Mouse (Mus musculus) liver, adult 2 months (tissue): ENCODE measurements around the gene Mcat. TPM values are rescaled to one million over a fixed set of nuclear protein-coding genes. Genes with fewer than 3 reads are reported as not detected.
A peak's percentile ranks its signal among the peaks of the same experiment; 100 is the strongest.
"Not testable (repeated sequence)": the region's sequence is repeated elsewhere in the genome, so short reads cannot be mapped to it uniquely, and the experiment has no call there.

Experiments
- DNase-seq: peaks from one replicate; pipeline ENCODE4 v3.0.0-alpha.2; 2011; ENCODE audit warnings: low read depth, low spot score; ENCODE audit errors: extremely low read depth
- H3K27ac ChIP-seq: fragments of 200-500 bp; replicated peaks from 2 replicates; pipeline ENCODE4 v1.5.1; 2012; ENCODE audit warnings: low read depth, mild to moderate bottlenecking, control low read depth, inconsistent platforms, low read length; ENCODE audit not compliant: insufficient read depth
- H3K27me3 ChIP-seq: fragments of 200-500 bp; 2 replicates; pipeline ENCODE4 v1.6.1; 2012; ENCODE audit warnings: mild to moderate bottlenecking, moderate library complexity, low read length, inconsistent platforms; ENCODE audit not compliant: control insufficient read depth, insufficient read depth
- H3K36me3 ChIP-seq: fragments of 200-500 bp; 2 replicates; pipeline ENCODE4 v1.6.1; 2012; ENCODE audit warnings: low read length, inconsistent platforms; ENCODE audit not compliant: control insufficient read depth, insufficient read depth
- H3K4me1 ChIP-seq: fragments of 200-500 bp; 2 replicates; pipeline ENCODE4 v1.6.1; 2011; ENCODE audit warnings: low read length; ENCODE audit not compliant: control insufficient read depth, insufficient read depth
- H3K4me3 ChIP-seq: fragments of 200-500 bp; 2 replicates; pipeline ENCODE4 v1.5.1; 2011; ENCODE audit warnings: low read depth, mild to moderate bottlenecking, control low read depth, low read length, moderate library complexity; ENCODE audit not compliant: insufficient read depth
- H3K79me2 ChIP-seq: fragments of 200-500 bp; 2 replicates; pipeline ENCODE4 v1.6.1; 2012; ENCODE audit warnings: inconsistent platforms, mild to moderate bottlenecking, low read length, moderate library complexity; ENCODE audit not compliant: control insufficient read depth, insufficient read depth
- H3K9ac ChIP-seq: fragments of 200-500 bp; 2 replicates; pipeline ENCODE4 v1.6.1; 2012; ENCODE audit warnings: low read depth, mild to moderate bottlenecking, control low read depth, inconsistent platforms, low read length
- CTCF ChIP-seq: fragments of 200-500 bp; IDR thresholded peaks from 2 replicates; pipeline ENCODE4 v1.5.1; 2011; ENCODE audit warnings: low read depth, low read length, control low read depth
- POLR2A ChIP-seq: fragments of 200-500 bp; IDR thresholded peaks from 2 replicates; pipeline ENCODE4 v1.6.1; 2011; ENCODE audit warnings: low read length, control low read depth; ENCODE audit not compliant: insufficient read depth; ENCODE audit errors: extremely low read depth
- WGBS: fragments of 180-500 bp; shearing (Covaris S2); methylation state at CpG from one replicate; pipeline ENCODE4 v1.1.7; 2018; 5-methylcytosine and 5-hydroxymethylcytosine counted together
- polyA plus RNA-seq: library from polyadenylated mRNA; depleted of rRNA; stranded (reverse); fragments of >200 nt; gene quantifications from 2 replicates; pipeline ENCODE4 v1.2.3, GENCODE M21; 2012
- total RNA-seq: library from RNA; depleted of rRNA; stranded (reverse); fragments of >200 nt; gene quantifications from 2 replicates; pipeline ENCODE4 v1.2.3, GENCODE M21; 2014

Gene Mcat
- total and polyA plus RNA-seq, 2 experiments, result 25.9 to 29.3 TPM

DNA sequence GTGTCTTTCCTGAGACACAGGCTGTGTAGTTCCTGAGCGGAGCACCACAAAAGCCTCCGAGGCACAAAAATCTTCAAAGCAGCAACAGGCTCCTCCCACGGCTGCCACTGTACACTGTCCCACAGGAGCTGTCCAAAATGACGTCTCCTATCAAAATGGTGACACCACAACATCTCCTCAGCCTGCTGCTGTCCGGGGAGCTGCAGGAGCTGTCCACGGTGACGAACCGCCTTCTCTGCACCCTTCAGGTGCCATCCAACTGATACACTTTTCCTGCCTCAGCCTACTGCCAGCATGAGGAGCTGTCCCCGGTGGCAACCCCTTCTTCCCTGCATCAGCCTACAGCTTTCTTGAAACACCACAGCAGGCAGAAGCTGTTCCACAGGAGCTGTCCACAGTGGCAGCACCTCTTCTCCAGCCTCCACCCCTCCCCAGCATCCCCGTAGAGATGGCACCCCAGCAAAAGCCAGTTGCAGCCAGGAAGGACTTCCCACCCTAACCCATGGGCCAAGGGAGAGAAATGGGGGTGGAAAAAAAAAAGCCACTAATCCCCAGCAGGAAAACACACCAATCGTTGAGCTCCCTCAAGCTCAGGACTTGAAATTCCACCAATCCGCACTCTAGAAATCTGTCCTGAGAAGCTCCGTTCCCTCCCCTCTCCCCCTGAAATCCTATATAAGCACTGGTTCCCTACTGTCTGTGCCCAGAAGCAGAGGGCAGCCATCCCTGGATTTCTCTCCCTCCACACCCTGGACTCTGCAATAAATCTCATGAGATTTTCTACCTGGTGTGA lies 50.9 kb downstream of the Mcat start:
- no peak overlapping the region for H3K27ac ChIP-seq
- no peaks in the 10 kb centered on the region for H3K27me3 ChIP-seq
- no peaks in the 10 kb centered on the region for H3K79me2 ChIP-seq
- no peak overlapping the region for H3K4me3 ChIP-seq
- no peaks in the 10 kb centered on the region for H3K4me1 ChIP-seq
- DNase-seq, result no peak
- no peak overlapping the region for H3K9ac ChIP-seq
- H3K36me3 ChIP-seq, result no peaks in the 10 kb centered on the region
- WGBS, result 62% methylated on average over 13 of the region's 13 CpGs
- TF ChIP-seq CTCF, result no peak
- no peak for TF ChIP-seq POLR2A

- Histone ChIP-seq H3K27me3 (no peaks in the 10 kb centered on the region), H3K9ac (peak within 1 kb of the TSS; percentile 48), H3K79me2 (no peaks in the 10 kb centered on the region), H3K27ac (no peak within 1 kb of the TSS), H3K4me3 (peak within 1 kb of the TSS; percentile 38), H3K4me1 (no peaks in the 10 kb centered on the region), H3K36me3 (no peaks in the 10 kb centered on the region)
- TF ChIP-seq CTCF, result no peak
- TF ChIP-seq POLR2A, result 0 out of 2 replicates have a peak, but pooled peaks have one; percentile 14
- 10% methylated on average over 41 of the region's 41 CpGs for WGBS
- DNase-seq, result peak; percentile 84
Observed at GRCm38 (mm10) chr15:83510805-83511405, 52.7 kb downstream of the Mcat start, which contains the start of gene Ttll1. TSS of gene Ttll1 (minus strand) at chr15:83510893.

DNA sequence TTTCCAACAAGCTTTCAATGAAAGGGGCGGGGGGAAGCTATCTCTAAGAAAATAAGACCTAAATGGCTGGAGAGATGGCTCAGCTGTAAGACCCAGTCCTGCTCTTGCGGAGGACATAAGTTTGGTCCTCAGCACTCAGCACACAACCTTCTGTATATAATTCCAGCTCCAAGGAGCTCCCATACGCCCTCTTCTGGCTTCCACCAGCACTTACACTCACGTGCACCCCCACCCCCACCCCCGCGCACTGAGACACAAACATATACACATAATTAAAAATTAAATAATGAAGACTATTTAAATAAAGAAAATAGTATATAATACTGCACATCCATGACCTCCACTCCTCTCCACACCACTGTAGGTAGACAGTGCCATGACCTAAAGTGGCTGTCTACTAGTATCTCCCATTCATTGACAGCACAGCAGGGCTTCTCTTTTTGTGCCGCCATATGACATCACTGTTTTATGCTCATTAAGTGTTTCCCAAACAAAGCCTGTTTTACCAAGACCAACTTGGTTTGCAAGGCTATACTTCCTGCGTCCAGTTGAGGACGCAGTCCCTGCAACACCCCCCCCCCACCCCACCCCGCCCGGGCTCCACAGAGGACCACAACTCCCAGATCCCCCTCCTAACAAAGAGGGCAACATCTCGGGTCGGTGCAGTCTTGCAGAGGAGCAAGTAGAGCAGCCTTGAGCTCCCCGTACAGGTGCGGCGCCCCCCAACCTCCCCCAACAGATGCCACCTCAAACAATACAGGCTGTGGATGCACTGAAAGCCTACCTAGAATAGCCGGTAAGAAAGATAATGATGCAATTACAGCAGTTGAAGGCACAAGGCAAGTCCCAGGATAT lies 53.4 kb downstream of the Mcat start:
- Histone ChIP-seq H3K27ac (no peak overlapping the region), H3K9ac (peak overlapping the region; percentile 48), H3K79me2 (no peaks in the 10 kb centered on the region), H3K36me3 (no peaks in the 10 kb centered on the region), H3K27me3 (no peaks in the 10 kb centered on the region), H3K4me3 (peak overlapping the region; percentile 38), H3K4me1 (no peaks in the 10 kb centered on the region)
- no peak for DNase-seq
- WGBS, result 31% methylated on average over 17 of the region's 17 CpGs
- TF ChIP-seq POLR2A, result no peak
- TF ChIP-seq CTCF, result no peak

GRCm38 (mm10) chr15:83501483-83501882 lies 62.1 kb downstream of the Mcat start:
- H3K27me3 ChIP-seq, H3K9ac ChIP-seq, H3K36me3 ChIP-seq, DNase-seq, H3K79me2 ChIP-seq, H3K27ac ChIP-seq, H3K4me3 ChIP-seq, H3K4me1 ChIP-seq: not testable (repeated sequence)
- WGBS, result 73% methylated on average over 6 of the region's 6 CpGs

DNA sequence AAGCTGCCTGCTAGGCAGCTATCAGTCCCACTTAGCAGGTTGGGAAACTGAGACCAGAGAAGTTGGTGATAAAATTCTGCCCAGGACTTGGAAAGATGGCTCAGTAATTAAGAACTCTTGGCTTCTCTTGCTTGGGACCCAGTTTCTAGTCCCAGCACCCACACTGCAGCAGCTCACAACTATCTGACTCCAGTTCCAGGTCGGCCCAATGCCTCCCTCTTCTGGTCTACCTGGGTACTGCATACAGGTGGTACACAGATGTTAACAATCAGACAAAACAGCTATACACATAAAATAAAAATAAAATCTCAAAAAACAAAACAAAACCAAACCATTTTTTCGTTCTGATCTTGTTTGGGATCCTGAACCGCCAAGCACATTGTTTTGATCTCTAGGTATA lies 63.2 kb downstream of the Mcat start:
- no peaks in the 10 kb centered on the region for H3K4me1 ChIP-seq
- H3K27me3 ChIP-seq, result no peaks in the 10 kb centered on the region
- no peaks in the 10 kb centered on the region for H3K79me2 ChIP-seq
- TF ChIP-seq CTCF, result peak; percentile 78
- TF ChIP-seq POLR2A, result no peak
- H3K9ac ChIP-seq, result no peak overlapping the region
- peak; percentile 8 for DNase-seq
- no peak overlapping the region for H3K27ac ChIP-seq
- 61% methylated on average over 3 of the region's 3 CpGs for WGBS
- H3K36me3 ChIP-seq, result no peaks in the 10 kb centered on the region
- H3K4me3 ChIP-seq, result no peak overlapping the region
